Mouse (Mus musculus): ENCODE results near the gene Micall2. TPM values are rescaled to one million over a fixed set of nuclear protein-coding genes. Genes with fewer than 3 reads are reported as not detected.

Gene Micall2
- 12.3 and 12.4 TPM in 2 replicates for polyA plus RNA-seq (2015; fragmentation: Nextera tagmentation; extraction: Ambion mirVana)

DNA sequence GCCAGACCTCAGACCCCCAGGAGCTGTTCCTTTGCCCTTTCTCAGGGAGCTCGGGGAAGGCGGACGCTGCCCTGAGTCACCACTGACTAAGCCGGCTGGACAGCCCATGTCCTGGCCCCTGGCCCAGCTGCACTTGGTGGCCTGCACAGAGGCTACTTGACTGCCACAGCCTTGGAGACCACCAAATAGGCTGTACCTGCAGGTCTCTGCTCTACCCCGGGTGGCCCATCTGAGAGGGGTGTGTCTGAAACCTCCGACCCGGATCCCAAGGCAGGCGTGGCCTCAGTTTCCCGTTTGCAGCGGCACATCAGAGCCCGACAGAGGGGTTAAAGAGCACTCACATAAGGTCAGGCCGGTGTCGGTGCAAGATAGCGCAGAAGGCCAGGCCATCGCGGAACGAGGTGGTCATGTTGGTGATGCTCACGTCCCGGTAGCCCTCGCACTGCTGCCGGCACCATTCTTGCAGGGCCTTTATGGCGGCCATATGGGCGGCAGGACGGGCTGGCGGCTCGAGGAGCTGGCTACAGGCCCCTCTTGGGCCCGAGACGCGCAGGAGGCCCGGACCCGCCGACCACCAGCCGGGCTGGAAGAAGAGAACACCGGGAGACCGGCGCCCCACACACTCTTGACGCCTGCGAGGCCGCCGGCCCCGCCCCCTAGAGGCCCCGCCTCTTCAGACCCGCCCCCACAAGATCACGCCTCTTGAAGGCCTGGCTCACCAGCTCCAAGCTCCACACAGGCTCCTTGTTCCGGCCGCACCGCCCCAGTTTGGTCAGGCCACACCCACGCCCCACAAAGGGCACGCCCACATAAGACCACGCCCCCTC, at the start of gene Micall2:
Gene Micall2, minus strand, starts transcription at position 660 of the 827 bp plus-strand sequence.

DNA sequence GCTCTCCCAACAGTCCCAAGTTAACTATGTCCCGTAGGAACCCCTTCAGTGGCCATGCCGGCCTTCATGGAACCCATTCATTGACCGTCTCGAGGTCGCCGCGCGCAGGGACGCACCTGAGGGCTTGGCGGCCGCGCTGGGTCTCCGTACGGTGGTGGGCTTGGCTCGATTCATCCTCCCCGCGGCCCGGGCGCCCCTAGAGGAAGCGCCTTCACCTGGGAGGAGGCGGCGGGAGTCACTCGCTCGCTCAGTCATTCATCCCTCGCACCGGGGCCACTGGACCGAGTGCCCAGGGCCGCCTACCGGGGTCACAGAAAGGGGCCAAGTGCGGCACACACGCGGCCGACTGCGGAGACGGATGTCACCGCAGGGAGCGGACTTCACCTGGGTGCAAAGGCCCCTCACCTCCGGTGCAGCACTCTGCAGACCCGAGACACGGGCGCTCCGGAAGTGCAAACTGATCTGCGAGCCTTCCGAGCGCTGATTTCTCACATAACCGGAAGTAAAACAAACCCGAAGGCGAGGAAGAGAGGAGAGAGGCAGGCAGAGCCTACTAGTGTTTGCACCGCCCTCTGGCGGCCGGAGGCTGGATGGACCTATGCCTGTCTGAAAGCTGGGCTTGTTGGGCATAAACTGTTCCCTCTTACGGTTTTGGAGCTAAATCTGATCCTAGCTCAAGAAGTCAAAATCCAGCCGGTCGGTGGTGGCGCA, 39.2 kb upstream of the Micall2 start, which contains the start of gene Ints1:
Gene Ints1, minus strand, starts transcription at position 459 of the 711 bp plus-strand sequence.

Other genes starting within 250 kb of the Micall2 start
- not detected in 2 replicates for gene Uncx, start 192.8 kb downstream of the Micall2 start, polyA plus RNA-seq (2015; fragmentation: Nextera tagmentation; extraction: Ambion mirVana)
- 14.0 and 14.6 TPM in 2 replicates for gene Ints1, start 39.3 kb upstream of the Micall2 start, polyA plus RNA-seq (2015; fragmentation: Nextera tagmentation; extraction: Ambion mirVana)
- gene Mafk, start 55.2 kb upstream of the Micall2 start, polyA plus RNA-seq (2015; fragmentation: Nextera tagmentation; extraction: Ambion mirVana) = 32.4 and 34.7 TPM in 2 replicates
- 0.80 and 0.85 TPM in 2 replicates for gene Tmem184a, start 83.6 kb upstream of the Micall2 start, polyA plus RNA-seq (2015; fragmentation: Nextera tagmentation; extraction: Ambion mirVana)
- not detected in 2 replicates for gene Gm26938, start 90.1 kb upstream of the Micall2 start, polyA plus RNA-seq (2015; fragmentation: Nextera tagmentation; extraction: Ambion mirVana)
- 69.0 and 72.4 TPM in 2 replicates for gene Psmg3, start 90.5 kb upstream of the Micall2 start, polyA plus RNA-seq (2015; fragmentation: Nextera tagmentation; extraction: Ambion mirVana)
- 0.11 and 0.23 TPM in 2 replicates for gene Elfn1, start 171.6 kb upstream of the Micall2 start, polyA plus RNA-seq (2015; fragmentation: Nextera tagmentation; extraction: Ambion mirVana)